Mouse (Mus musculus) heart, postnatal 0 days (tissue): ENCODE data around the gene Ssr2. TPM values are rescaled to one million over a fixed set of nuclear protein-coding genes. Genes with fewer than 3 reads are reported as not detected.
A peak's percentile ranks its signal among the peaks of the same experiment; 100 is the strongest.

Experiments used
- ATAC-seq: fragments of 200-750 bp; cut with Nextera tagmentation; 2 replicates; pipeline ENCODE4 v1.8.0; 2017; ENCODE audit warnings: low read depth, moderate number of reproducible peaks, moderate library complexity; ENCODE audit not compliant: insufficient read depth
- DNase-seq: peaks from one replicate; pipeline ENCODE4 v3.0.0-alpha.2; 2016; ENCODE audit warnings: low spot score
- H3K27ac ChIP-seq: fragments of 300-500 bp; sonication (generic); 2 replicates; pipeline ENCODE4 v1.5.1; 2014; ENCODE audit warnings: low read depth, mild to moderate bottlenecking
- H3K27me3 ChIP-seq: fragments of 300-500 bp; sonication (generic); 2 replicates; pipeline ENCODE4 v1.6.1; 2014; ENCODE audit warnings: low read length, mixed read lengths; ENCODE audit not compliant: control insufficient read depth, insufficient read depth
- H3K36me3 ChIP-seq: fragments of 300-500 bp; sonication (generic); replicated peaks from 2 replicates; pipeline ENCODE4 v1.6.1; 2014; ENCODE audit warnings: low read length, mixed read lengths; ENCODE audit not compliant: control insufficient read depth, insufficient read depth
- H3K4me1 ChIP-seq: fragments of 300-500 bp; sonication (generic); 2 replicates; pipeline ENCODE4 v1.6.1; 2014; ENCODE audit warnings: antibody characterized with exemption; ENCODE audit not compliant: control insufficient read depth, insufficient read depth
- H3K4me2 ChIP-seq: fragments of 300-500 bp; sonication (generic); 2 replicates; pipeline ENCODE4 v1.6.1; 2014; ENCODE audit warnings: low read depth, mild to moderate bottlenecking, low read length, moderate library complexity
- H3K4me3 ChIP-seq: fragments of 300-500 bp; sonication (generic); 2 replicates; pipeline ENCODE4 v1.5.1; 2014; ENCODE audit warnings: low read depth, low read length
- H3K9ac ChIP-seq: fragments of 300-500 bp; sonication (generic); replicated peaks from 2 replicates; pipeline ENCODE4 v1.6.1; 2014; ENCODE audit warnings: low read depth, low read length, mixed read lengths
- H3K9me3 ChIP-seq: fragments of 300-500 bp; sonication (generic); replicated peaks from 2 replicates; pipeline ENCODE4 v1.6.1; 2016; ENCODE audit warnings: low read length; ENCODE audit not compliant: control insufficient read depth
- CTCF ChIP-seq: IDR thresholded peaks from 2 replicates; pipeline ENCODE4 v1.5.1; 2016; ENCODE audit warnings: antibody characterized with exemption, control low read depth, low read depth
- EP300 ChIP-seq: IDR thresholded peaks from 2 replicates; pipeline ENCODE4 v1.6.1; 2016; ENCODE audit warnings: antibody characterized with exemption, low read depth
- whole genome bisulfite sequencing: fragments of 180-500 bp; shearing (Covaris S2); extraction: QIAGEN DNeasy Blood & Tissue Kit; methylation state at CpG from one replicate; pipeline ENCODE4 v1.1.7; 2014; 5-methylcytosine and 5-hydroxymethylcytosine counted together
- polyA plus RNA-seq: library from polyadenylated mRNA; unstranded; fragments of >200 nt; fragmentation: Nextera tagmentation; extraction: Ambion mirVana; gene quantifications from 2 replicates; pipeline ENCODE4 v1.2.1, GENCODE M21; 2015
- total RNA-seq: library from RNA; depleted of rRNA; stranded (reverse); fragments of >200 nt; gene quantifications from 2 replicates; pipeline ENCODE4 v1.2.3, GENCODE M21; 2014; ENCODE audit warnings: low replicate concordance

Gene Ssr2
- total and polyA plus RNA-seq, 2 experiments from 2014 or later: 144 to 246 TPM

DNA sequence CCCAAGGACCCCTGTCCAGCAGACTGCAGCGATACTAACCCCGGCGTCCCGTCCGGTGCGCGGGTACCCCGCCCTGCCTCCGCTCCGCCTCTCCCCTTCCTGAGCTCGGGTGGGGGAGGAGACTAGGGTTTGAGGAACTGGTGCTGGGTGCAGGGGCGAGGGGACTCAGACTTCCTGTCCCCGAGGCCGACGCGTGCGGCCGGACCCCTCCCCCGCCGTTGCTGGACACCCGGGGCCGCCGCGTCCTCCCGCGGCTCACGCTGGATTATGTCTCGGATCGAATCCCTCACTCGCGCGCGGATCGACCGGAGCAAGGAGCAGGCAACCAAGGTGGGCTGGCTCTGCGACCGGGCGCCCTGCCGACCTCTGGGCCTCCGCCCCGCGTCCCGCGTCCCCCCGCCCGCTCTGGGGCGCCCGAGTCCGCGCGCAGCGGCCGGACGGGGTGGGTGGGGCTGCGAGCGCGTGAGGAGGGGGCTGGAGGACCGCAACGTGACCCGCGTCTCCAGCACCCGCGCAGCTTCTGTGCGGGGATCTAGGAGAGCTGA lies 45.4 kb downstream of the Ssr2 start:
- H3K9ac ChIP-seq: peak overlapping the region; percentile 88
- peaks cover 48% of the 10 kb centered on the region for H3K4me1 ChIP-seq
- WGBS: under 1% methylated on average over 50 of the region's 64 CpGs
- TF ChIP-seq CTCF: no peak
- TF ChIP-seq EP300: no peak
- H3K9me3 ChIP-seq: no peaks in the 10 kb centered on the region
- DNase-seq (peak; percentile 82), ATAC-seq (peak; percentile 66)
- H3K27ac ChIP-seq: peak overlapping the region; percentile 98
- H3K27me3 ChIP-seq: no peaks in the 10 kb centered on the region
- peak overlapping the region; percentile 74 for H3K4me2 ChIP-seq
- peak overlapping the region; percentile 80 for H3K4me3 ChIP-seq
- H3K36me3 ChIP-seq: no peaks in the 10 kb centered on the region; the same call in 1 of the 2 replicates

DNA sequence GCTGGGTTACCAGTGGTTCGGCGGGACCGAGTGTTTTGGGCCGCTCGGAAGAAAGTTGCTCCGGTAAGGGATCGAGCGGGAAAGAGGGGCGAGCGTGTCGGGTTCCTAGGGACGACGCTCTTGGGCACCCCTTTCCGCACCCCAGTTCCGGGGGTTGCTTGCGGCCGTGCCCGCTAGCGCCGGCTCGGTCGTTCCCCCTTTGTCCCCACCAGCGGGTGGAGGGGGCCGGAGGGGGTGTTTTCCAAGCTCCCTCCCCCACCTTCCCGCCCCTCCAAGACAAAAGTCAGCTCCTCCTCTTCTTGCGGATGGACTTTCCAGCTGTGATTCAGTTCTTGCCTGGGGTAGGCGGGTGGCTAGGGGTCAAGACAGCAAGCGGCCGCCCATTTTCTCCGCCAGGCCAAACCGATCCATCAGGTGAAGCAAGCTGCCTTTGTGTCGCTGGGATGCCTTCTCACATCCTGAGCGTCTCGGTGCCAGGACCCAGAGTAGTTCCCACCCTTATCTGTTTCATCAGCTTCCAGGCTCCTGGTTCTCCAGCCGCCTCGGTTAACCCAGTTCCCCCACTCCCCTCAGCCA lies 45.9 kb downstream of the Ssr2 start:
- Histone ChIP-seq H3K4me1 (peaks cover 52% of the 10 kb centered on the region), H3K4me2 (peak overlapping the region; percentile 74), H3K9me3 (no peaks in the 10 kb centered on the region), H3K9ac (peak overlapping the region; percentile 88), H3K27me3 (no peaks in the 10 kb centered on the region), H3K36me3 (no peaks in the 10 kb centered on the region; the same call in 1 of the 2 replicates), H3K4me3 (peak overlapping the region; percentile 80), H3K27ac (peak overlapping the region; percentile 98)
- under 1% methylated on average over 33 of the region's 36 CpGs for WGBS
- TF ChIP-seq EP300 (no peak; the same call in 1 of the 2 replicates), CTCF (no peak)
- peak; percentile 81 for DNase-seq
- ATAC-seq: peak; percentile 25

DNA sequence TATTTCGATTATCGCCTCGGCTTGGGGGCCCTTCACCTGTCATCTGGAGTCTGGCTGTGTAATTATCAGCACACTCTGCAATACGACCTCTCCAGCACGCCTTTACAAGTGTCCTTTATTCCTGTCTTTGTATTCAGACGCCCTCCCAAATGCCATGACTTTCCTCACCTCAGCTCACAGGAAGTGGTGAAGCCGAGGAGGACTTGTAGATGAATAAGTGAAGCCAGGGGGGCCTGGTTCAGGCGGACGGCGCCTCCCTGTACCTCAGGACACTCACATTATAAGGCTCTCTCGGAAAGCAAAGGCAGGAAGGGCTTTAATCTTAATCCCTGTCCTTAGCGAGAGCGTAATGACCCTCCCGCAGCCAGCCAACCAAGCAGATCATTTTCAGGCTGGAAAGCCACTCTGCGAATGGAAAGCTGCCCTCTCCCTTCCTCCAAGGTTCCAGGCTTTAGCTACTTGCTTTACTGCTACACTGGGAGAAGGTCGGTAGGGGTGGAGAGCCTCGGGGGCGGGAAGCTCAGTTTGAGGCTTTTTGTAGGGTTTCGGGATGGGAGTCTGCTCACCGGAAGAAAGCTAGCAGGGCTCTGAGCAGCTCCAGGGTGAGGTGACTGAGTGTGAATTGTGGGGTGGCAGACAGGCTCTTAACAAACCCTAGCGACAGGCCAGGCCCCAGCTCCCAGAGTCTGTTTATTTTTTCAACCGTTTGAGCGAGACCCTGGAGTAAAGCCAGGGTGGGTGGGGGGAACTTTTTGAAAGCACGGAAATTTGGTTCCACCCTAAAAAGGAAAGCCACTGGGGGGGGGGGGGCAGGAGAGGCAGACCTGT lies 46.7 kb downstream of the Ssr2 start:
- WGBS: 2% methylated on average over 24 of the region's 24 CpGs
- DNase-seq (peak; percentile 69), ATAC-seq (no peak)
- Histone ChIP-seq H3K27me3 (no peaks in the 10 kb centered on the region), H3K4me1 (peaks cover 59% of the 10 kb centered on the region), H3K9ac (peak overlapping the region; percentile 88), H3K4me3 (peak overlapping the region; percentile 80), H3K36me3 (no peaks in the 10 kb centered on the region; the same call in 1 of the 2 replicates), H3K4me2 (peak overlapping the region; percentile 74), H3K9me3 (no peaks in the 10 kb centered on the region), H3K27ac (peak overlapping the region; percentile 98)
- TF ChIP-seq EP300: no peak
- no peak for TF ChIP-seq CTCF

DNA sequence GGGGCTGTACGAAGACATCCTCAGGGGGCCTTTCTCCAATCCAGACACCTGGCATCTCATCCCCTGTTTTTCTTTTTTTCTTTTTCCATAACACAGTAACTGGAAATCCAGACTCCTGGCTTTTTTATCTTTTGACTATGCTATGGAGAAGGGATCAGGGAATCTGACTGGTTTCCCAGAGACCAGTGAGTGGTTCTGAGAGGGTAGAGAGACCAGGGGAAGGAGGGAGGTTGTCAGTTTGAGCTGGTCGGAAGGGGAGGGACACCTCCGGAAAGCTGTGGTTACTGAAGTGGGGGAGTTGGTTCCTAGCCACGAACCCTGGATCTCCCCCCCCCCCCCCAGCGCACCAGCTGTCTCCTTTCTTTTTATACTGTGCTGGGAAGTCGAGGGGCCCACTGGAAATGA lies 47.3 kb downstream of the Ssr2 start:
- Histone ChIP-seq H3K36me3 (no peaks in the 10 kb centered on the region; the same call in 1 of the 2 replicates), H3K9ac (peak overlapping the region; percentile 88), H3K4me1 (peaks cover 64% of the 10 kb centered on the region), H3K27ac (peak overlapping the region; percentile 98), H3K27me3 (no peaks in the 10 kb centered on the region), H3K9me3 (no peaks in the 10 kb centered on the region), H3K4me2 (peak overlapping the region; percentile 74), H3K4me3 (peak overlapping the region; percentile 80)
- TF ChIP-seq CTCF (no peak), EP300 (no peak)
- DNase-seq: no peak
- WGBS: 3% methylated on average over 5 of the region's 6 CpGs
- peak; percentile 43 for ATAC-seq

DNA sequence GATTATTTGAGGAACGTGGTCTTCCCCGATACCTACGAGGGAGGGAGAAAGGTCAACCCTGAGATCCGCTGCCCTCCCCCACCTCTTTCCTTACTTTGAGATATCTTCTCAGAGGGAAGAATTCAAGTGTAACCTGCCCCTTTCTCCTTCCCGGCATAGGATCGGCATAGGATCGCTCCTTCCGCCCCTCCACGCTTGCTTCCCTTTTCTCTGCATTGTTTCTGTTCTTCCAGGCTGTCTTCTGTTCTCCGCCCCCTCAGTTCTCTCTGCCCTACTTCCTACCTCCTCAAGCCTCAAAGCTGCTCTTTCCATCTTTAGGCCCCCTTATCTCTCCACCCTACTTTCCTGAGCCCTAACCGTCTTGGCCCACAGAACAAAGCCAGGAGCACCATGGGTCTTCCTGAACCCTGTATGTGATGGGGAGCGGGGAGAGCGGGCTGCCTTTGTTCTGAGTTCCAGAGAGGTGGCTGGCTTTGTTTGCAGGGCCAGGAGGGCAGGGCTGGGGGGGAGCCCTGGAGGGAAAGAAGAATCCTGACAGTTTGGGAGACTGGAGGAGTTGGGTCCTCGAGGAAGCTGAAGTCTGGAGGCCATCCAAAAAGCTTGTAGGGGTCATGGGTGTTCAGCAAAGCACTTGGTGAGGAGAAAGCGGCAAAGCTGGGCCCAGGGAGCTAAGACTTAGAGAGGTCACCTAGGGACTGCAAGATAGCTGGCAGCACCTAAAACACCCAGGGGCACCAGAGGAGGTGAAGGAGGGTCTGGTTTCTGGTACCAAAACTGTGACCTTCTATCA lies 47.9 kb downstream of the Ssr2 start:
- H3K9me3 ChIP-seq: no peaks in the 10 kb centered on the region
- peak overlapping the region; percentile 88 for H3K9ac ChIP-seq
- DNase-seq (peak; percentile 73), ATAC-seq (no peak)
- H3K27me3 ChIP-seq: no peaks in the 10 kb centered on the region
- peaks cover 5% of the 10 kb centered on the region; the same call in 1 of the 2 replicates for H3K36me3 ChIP-seq
- 4% methylated on average over 15 of the region's 15 CpGs for WGBS
- H3K4me1 ChIP-seq: peaks cover 64% of the 10 kb centered on the region
- TF ChIP-seq EP300: peak; percentile 27; the same call in 1 of the 2 replicates
- no peak for TF ChIP-seq CTCF
- peak overlapping the region; percentile 80 for H3K4me3 ChIP-seq
- H3K27ac ChIP-seq: peak overlapping the region; percentile 98
- peak overlapping the region; percentile 74 for H3K4me2 ChIP-seq
